Mouse (Mus musculus): ENCODE results near the gene Stxbp2.
A peak's percentile ranks its signal among the peaks of the same experiment; 100 is the strongest.

The Stxbp2 gene

DNA sequence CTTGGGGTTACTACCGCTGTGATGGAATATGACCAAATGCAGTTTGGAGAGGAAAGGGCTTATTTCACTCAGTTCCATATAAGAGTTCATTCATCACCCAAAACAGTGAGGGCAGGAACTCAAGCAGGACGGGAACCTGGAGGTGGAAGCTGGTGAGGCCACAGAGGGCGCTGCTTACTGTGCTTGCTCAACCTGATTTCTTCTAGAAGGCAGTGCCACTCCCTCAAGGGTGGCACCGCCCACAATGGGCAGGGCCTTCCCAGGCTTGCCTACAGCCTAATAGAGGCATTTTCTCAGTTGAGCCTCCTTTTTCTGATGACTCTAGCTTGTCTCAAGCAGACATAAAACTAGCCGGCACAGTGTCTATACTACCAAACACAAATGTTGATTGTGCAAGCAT lies 15.0 kb downstream of the Stxbp2 start:
- DNase-seq: peak; percentile 80 to 82

DNA sequence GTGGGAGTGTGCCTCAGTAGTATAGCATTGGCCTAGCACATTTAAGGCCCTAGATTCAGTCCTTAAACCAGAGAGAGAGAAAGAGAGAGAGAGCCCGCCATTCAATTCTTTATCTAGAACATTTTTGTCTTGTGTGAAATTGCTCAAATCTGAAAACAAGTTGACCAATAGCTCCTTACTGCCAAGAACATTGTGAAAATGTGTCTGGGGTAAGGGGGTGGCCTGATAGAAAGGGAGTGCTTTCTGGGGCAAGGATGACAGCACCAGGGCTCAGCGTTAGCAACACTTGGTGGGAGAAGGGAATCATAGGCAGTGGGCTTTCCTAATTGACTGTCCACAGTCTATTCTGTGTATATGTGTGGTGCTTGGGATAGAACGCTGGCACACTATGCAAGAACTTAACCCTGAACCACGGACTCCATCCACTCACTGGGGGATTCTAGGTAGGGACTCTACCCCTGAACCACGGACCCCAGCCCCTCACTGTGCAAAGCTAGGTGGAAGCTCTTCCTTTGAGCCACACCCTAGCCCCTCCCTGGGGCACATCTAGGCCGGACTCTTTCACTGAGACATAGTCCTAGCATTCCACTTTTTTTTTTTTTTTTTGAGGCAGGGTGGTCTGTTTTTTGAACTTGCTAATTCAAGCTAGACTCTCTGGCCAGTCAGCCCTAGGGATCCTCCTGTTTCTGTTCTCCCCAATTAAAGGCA lies 16.2 kb downstream of the Stxbp2 start:
- DNase-seq: no peak

DNA sequence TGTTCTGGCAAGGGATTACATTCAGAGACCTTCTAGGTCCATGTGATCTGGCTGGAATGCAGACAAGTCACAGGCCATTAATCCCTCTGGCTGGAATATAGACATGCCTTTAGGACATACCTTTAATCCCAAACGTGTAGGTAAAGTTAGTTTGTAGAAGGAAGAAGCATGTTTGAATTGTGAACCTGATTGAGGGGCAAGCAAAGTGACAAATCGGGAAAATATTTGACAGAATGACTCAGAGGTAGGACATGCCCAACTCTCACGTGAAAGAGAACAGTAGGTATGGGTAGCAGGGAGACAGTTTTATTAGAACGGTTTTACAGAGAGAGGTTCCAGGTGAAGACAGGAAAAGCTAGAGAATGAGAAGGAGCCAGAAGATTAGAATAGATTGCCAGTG lies 16.8 kb downstream of the Stxbp2 start:
- DNase-seq: no peak

- DNase-seq: peak in 1 of 2 experiments; percentile 55
Measured at GRCm38 (mm10) chr8:3648268-3648667, 17.5 kb downstream of the Stxbp2 start.

DNA sequence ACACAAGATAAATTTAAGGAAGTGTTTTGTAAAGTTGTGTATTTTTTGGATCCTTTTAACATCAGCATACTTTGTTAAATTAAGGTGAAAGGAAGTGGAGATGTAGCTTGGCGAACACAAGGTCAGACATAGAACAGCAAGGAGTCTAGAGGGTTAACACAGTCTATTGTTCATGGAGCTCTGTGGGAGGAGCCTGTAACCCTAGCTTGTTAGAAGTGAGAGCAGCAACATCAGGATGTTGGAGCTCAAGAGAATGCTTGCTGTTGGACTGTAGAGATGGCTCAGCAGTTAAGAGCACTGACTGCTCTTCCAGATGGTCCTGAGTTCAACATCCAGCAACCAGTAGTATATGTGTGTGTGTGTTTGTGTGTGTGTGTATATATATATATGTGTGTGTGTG lies 18.2 kb downstream of the Stxbp2 start:
- no peak for DNase-seq

DNA sequence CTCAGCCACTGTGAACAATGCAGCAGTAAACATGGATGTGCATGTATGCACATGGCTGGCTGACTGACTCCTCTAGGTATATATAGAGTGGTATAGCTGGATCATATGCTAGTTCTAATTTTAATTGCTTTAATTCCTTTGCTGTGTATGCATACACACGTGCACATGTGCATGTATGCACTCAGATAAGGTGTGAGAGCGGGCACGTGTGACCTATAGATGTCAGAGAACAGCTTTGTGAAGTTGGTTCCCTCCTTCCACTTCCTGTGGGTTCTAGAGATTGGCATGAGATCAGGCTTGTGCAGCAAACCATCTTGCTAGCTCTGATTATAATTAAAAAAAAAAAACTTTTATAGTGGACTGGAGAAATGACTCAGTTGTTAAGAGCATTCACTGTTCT lies 22.1 kb downstream of the Stxbp2 start:
- no peak for DNase-seq

GRCm38 (mm10) chr8:3654726-3655508 lies 24.2 kb downstream of the Stxbp2 start:
- DNase-seq: no peak

- DNase-seq: no peak
Measured at GRCm38 (mm10) chr8:3655526-3655925, 24.8 kb downstream of the Stxbp2 start, which contains the start of gene Retn. Retn (plus strand) TSS chr8:3655770.

DNA sequence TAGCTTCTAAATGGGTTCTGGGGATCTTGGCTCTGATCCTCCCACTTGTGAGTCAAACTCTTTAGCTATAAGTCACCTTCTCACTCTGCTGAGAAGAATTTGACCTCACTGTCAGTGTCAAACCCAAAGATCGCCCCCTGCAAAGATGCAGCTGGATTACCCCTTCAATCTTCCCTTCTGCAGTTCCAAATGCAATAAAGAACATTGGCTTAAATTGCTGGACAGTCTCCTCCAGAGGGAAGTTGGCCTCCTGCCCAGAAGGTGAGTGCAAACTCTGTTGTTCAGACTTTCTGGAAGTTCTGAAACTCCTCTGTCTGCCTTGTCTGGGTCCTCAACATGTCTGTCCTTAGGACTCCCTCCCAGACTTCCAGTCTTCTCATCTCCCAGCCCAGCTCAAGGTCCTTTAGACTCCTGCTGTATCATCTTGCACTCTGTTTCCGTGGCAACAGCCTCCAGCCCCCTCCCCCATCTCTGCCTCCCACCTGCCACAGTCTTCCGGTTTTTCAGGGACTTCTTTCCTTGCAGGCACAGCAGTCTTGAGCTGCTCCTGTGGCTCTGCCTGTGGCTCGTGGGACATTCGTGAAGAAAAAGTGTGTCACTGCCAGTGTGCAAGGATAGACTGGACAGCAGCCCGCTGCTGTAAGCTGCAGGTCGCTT lies 26.1 kb downstream of the Stxbp2 start:
- DNase-seq: no peak

DNA sequence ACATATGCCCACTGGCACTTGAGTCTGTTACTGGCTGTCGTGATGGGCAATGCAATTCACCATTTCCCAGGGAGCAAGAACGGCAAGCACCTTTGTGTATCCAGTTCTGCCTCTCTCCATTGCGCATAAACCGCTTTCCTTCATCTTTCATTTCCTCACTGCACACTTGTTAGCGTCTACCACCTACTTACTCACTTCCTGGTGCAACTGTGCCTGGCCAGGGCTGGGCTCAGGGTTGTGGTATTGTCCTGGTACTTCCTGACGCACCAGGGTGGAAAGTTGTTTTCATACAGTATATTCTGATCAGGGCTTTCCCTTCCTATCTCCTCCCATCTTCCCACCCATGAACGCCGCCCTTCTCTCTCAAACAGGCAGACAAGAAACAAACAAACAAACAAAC lies 30.1 kb downstream of the Stxbp2 start:
- peak; percentile 32 to 45 for DNase-seq

DNA sequence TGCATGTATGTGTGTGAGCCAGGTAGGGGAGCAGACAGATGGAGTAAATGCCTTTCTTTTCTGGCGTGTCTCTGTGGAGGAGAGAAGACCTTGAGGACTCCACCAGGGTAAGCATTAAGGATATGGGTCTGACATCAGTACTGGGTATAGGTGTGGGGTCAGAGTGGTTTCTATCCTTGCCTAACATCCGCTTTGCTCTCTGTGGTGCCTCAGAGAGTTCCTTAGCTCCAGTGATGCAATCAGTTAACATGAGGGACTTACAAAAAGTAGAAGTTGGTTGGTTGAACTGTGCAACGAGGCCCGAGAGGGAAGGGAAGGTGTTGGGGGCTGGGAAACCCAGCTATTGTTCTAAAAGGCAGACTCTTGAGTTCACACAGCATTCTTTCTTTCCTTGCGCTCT lies 33.6 kb downstream of the Stxbp2 start:
- peak in 1 of 2 experiments; percentile 24 for DNase-seq

GRCm38 (mm10) chr8:3665507-3665906 lies 34.8 kb downstream of the Stxbp2 start, which contains the start of gene Mcemp1:
Mcemp1 (plus strand) TSS chr8:3665754.
- DNase-seq: peak in 1 of 2 experiments; percentile 43

DNA sequence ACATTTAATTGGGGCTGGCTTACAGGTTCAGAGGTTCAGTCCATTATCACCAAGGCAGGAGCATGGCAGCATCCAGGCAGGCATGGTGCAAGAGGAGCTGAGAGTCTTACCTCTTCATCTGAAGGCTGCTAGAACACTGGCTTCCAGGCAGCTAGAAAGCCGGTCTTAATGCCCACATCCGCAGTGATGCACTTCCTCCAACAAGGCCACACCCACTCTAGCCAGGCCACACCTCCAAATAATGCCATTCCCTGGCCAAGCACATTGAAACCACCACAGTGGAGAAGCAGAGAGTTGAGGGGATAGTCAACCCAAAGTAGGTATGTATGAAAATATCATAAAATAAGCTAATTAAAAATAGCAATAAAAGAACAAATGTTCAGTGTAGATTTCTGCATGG lies 39.6 kb downstream of the Stxbp2 start:
- peak; percentile 59 to 73 for DNase-seq

- DNase-seq: peak; percentile 84 to 87
Measured at GRCm38 (mm10) chr8:3671980-3672491, 41.3 kb downstream of the Stxbp2 start, which contains the start of gene Fcor. Fcor (minus strand) TSS chr8:3672362.

DNA sequence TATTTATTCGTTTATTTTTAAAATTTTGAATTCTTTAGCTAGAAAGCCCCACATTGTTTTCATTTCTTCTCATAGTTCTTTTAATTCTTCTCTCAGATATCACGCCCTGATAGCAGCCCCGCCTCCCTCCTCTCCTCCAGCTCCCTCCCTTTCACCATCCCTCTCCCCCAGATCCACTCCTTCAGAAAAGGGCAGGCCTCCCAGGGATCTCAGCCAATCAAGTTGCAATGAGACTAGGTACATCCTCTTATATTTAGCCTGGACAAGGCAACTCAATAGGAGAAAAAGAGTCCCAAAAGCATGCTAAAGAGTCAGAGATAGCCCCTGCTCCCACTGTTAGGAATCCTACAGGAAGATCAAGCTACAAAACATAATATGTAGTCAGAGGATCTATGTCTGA lies 43.9 kb downstream of the Stxbp2 start:
- no peak for DNase-seq

GRCm38 (mm10) chr8:3676131-3676992 lies 45.6 kb downstream of the Stxbp2 start, which contains the start of gene Trappc5:
Trappc5 (plus strand) TSS chr8:3676299.
- peak; percentile 96 for DNase-seq

GRCm38 (mm10) chr8:3676993-3677579 lies 46.3 kb downstream of the Stxbp2 start:
- no peak for DNase-seq

DNA sequence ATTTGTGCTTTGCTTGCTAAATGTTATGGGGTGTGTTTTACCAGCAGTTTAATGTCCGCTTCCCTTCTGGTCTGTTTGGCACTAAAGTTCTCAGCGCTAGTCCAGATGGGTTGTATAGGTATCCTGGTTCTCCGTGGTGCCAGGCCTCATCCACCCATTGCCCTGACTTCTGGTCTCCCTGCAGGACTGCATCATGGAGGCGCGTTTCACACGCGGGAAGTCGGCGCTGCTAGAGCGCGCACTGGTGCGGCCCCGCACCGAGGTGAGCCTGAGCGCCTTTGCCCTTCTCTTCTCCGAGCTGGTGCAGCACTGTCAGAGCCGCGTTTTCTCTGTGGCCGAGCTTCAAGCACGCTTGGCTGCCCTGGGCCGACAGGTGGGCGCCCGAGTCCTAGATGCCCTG lies 48.1 kb downstream of the Stxbp2 start:
- DNase-seq: no peak

GRCm38 (mm10) chr8:3679236-3679635 lies 48.5 kb downstream of the Stxbp2 start:
- DNase-seq: no peak

DNA sequence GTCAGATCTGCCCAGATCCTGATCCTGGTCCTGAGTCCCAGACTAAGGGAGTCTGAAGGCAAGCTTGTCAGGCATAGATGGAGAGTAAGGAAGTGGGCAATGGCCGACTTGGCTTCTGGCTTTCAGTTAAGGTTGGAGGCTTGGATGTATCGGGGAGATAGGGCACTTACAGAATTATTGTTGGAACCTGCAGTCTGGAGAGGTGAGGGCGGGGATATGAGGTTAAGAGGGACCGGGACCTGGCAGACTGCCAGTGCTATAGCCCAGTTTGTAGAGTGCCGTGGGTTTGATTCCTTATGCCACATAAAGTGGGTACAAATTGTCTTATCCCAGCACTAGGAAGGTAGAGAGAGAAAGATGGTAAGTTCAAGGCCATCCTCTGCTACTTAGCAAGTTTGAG lies 48.9 kb downstream of the Stxbp2 start:
- DNase-seq: no peak

- DNase-seq: no peak
Measured at GRCm38 (mm10) chr8:3682435-3682834, 51.7 kb downstream of the Stxbp2 start.

Measured in lung, postnatal 4 days (tissue).